Mouse (Mus musculus) heart, postnatal 0 days (tissue): ENCODE data around the gene Sit1.

ENCODE experiments used
- CTCF ChIP-seq: IDR thresholded peaks from 2 replicates; pipeline ENCODE4 v1.5.1; 2016; ENCODE audit warnings: antibody characterized with exemption, control low read depth, low read depth
- EP300 ChIP-seq: IDR thresholded peaks from 2 replicates; pipeline ENCODE4 v1.6.1; 2016; ENCODE audit warnings: antibody characterized with exemption, low read depth

DNA sequence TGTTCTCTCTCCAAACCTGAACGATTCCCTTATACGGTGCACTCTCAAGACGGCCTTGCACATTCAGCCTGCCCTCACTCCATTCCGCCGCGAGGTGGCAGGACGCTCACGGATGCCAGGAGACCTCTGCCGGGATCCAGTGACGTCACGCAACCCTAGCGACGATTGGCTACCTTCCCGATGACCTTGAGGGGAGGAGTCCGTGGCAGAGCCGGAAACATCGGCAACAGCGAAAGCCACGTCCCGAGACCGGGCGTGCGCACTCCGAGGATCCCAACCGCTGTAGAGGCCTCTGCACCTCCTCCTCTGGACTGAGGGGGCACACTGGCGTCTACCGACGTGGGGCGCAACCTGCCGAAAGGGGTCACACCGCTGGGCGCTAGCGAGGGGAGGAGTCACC is 41.5 kb downstream of the Sit1 start:
- TF ChIP-seq CTCF: peak; percentile 99
- no peak for TF ChIP-seq EP300
